Mouse (Mus musculus) liver, postnatal 0 days (tissue): ENCODE data around the gene Impg1.

Experiments
- CTCF ChIP-seq: sonication (generic); IDR thresholded peaks from 2 replicates; pipeline ENCODE4 v1.5.1; 2016; ENCODE audit warnings: antibody characterized with exemption, low read depth
- EP300 ChIP-seq: IDR thresholded peaks from 2 replicates; pipeline ENCODE4 v1.6.1; 2016; ENCODE audit warnings: antibody characterized with exemption, low read depth, mild to moderate bottlenecking

DNA sequence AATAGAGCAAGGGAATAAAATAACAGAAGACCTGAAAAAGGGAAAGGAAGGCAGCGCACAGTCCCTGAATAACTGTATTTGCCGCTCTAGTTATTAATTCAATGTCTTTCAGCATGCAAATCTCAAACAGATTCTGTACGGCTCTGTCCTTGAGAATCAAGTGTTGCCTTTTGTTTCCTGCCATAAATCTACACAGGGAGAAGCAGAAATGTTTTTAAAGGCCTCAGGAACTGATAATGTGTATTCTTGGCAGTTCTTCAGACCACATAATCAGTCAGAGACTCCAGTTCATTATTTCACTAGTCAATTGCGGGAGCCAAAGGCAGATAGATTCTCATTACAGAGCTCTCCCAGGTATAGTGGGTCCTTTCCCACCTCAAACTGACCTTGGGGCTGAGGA lies 82.6 kb downstream of the Impg1 start:
- TF ChIP-seq CTCF (no peak), EP300 (no peak)
